Mouse (Mus musculus): Measurements from ENCODE around the gene Tfr2.

Gene Tfr2

DNA sequence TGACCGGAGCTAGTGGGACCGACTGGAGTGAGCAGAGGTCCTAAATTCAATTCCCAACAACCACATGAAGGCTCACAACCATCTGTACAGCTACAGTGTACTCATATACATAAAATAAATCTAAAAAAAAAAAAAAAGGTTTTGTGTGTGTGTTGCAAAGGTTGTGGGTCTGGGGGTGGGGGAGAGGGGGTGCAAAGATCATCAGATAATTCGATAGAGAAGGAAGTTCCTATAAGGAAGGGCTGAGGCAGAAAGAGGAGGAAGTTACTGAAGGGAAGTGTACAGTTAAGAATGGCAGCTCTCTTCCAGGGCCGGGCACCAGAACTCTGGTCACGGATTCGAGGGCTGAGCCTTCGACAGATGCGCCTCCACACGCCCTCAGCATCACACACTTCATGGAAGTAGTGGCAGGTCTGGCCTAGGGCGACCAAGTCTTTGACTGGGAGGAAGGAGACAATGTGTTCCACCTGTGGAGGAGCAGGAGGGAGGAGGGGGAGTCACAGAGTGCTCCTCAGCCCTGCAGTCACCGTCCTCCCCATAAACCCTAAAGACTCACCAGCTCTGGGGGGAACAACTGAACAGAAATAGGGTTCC, 54.4 kb downstream of the Tfr2 start:
- no peak for DNase-seq (ENCODE audit: low spot score)

DNA sequence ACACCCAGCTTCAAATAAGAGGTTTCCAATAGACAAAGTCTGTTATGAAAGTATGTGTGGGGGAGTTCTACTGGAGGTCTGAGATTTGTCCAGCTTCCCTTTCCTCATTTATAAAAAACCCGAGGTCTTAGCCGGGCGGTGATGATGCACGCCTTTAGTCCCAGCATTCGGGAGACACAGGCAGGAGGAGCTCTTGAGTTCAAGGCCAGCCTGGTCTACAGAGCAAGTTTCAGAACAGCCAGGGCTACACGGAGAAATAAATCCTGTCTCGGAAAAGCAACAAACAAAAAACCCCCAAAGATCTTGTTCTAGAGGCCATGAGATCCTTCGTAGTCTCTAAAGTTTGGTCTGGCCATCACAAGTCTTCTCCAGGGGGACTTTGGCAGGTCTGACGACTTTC, 58.4 kb downstream of the Tfr2 start:
- DNase-seq (ENCODE audit: low spot score), result no peak

DNA sequence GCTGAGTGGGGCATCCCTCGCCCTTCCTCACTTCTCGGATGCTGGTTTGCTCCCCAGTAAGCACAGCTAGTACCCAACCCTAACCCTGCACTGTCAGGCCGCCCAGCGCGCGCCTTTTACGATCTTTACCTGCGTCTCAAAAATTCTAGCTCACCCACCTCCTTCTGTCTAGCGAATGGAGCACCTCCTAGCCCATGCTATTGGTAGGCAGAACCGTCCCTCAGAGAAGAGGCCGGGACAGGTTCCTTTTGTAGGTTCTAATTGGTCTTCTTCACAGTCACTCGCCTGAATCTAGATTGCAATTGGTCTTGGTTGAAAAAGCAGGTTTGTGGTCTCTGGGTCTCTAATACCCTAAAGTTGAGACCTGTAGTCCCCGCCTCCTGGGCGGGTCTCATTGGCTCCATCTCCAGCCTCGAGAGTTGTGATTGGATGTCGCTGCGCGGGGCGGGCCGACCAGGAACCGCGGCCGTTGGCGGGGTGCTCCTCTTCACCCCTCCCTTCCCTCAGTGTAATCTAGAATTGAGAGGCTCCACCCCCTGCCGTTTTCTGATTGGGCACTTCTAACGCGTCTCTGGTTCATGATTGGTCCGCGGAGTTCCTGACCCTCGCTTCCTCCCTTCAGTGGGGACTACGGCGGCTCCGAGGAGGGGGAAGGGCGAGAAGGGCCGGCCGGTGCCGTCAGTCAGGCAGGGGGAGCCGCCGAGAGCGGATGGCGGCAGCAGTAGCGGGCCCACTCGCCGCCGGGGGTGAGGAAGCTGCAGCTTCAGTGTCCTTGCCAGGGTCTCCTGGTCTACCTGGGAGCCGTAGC, 59.1 kb downstream of the Tfr2 start, which contains the start of the genes Fbxo24, Lrch4 and Gm20605:
Fbxo24 (minus strand) TSS at position 505 of the 808 bp plus-strand sequence.
Lrch4 (plus strand) TSS at position 624 of the 808 bp plus-strand sequence.
Gm20605 (plus strand) TSS at position 678 of the 808 bp plus-strand sequence.
- DNase-seq (ENCODE audit: low spot score), result peak; percentile 99

DNA sequence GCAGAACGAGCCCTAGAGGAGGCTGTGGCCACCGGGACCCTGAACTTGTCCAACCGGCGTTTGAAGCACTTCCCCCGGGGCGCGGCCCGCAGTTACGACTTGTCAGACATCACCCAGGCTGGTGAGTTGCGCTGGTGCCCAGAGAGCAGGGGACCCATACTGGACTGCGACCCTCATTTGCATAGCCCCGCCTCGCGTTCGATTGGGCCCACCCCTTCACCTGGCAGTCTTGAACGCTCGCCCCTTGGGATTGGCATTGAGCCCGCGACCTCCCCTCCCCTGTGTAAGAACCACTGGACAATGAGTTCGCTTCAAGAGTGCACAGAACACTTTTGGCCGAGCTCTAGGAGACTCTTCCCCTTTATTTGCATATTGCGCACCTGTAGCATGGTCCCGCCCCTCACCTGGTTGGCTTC, 59.7 kb downstream of the Tfr2 start:
- DNase-seq (ENCODE audit: low spot score), result no peak

- no peak for DNase-seq (ENCODE audit: low spot score)
Observed at GRCm38 (mm10) chr5:137629906-137630545, 60.4 kb downstream of the Tfr2 start.

DNA sequence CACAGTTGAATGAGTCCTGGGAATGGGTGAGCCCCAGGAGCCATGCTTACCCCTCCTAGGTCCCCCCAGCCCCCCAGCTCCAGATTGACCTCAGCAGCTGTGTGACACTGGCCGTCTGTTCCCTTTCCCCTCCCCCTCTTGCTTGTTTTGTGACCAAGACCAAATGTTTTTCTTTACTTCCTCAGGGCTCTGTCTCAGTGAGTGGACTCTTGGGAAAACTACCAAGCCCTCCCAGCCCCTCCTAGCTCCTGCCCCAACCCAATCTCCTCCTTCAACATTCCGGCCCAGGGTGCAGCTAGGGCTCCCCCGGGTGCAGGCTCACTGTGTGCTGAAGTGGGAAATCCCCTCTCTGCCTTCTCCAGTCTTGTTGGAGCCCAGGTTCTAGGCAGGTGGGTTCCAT, 61.0 kb downstream of the Tfr2 start:
- no peak for DNase-seq (ENCODE audit: low spot score)

GRCm38 (mm10) chr5:137631171-137631570, 61.5 kb downstream of the Tfr2 start:
- DNase-seq (ENCODE audit: low spot score), result no peak

DNA sequence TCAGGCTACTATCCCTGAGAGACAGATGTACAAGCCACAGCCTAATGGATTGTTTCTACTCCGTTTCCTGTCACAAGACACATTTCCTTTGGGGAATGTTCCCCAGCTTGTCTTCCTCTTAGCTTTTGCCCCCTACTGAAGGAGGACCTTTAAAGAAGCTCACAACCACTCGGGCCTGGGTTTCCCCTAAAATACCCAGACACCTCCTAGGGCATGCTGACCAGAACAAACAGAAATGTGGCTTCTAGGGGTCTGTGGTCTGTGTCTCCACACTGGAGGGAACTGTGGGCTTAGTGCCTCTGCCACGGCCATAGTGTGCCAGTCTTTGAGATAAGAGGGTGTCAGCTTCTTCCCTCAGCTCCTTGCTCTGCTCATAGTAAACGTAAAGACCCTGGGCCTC, 62.0 kb downstream of the Tfr2 start:
- no peak for DNase-seq (ENCODE audit: low spot score)

DNA sequence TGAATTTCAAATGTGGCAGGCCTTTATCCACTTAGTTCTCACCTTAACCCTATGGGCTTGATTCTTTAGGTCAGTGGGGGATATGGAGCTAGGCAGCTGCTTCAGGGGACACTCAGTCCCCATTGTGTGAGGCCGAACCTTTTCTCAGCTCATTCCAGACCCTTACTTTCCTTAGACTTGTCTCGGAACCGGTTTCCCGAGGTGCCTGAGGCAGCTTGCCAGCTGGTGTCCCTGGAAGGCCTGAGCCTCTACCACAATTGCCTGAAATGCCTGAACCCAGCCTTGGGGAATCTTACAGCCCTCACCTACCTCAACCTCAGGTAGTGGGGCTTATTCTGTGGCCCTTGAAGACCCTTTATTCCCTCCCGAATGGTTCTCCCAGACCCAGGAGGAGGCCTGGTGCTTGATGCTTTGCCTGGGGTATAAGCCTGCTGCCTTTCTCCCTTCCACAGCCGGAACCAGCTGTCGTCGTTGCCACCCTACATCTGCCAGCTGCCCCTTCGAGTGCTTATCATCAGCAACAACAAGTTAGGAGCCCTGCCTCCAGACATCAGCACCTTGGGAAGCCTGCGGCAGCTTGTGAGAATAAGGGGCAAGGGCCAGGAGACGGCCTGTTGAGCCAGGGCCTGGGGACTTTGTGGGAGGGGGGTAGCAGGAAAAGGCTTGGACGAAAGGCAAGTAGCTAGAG, 63.9 kb downstream of the Tfr2 start:
- no peak for DNase-seq (ENCODE audit: low spot score)

All from layer of hippocampus, adult 9-10 months (tissue).